Mouse (Mus musculus): ENCODE measurements at regions not wholly inside any gene's neighbourhood (a gene's known extent, or its start where the extent isn't known, plus 50 kb on each side); places are given as distances from the start of the nearest gene placed in this dataset.

DNA sequence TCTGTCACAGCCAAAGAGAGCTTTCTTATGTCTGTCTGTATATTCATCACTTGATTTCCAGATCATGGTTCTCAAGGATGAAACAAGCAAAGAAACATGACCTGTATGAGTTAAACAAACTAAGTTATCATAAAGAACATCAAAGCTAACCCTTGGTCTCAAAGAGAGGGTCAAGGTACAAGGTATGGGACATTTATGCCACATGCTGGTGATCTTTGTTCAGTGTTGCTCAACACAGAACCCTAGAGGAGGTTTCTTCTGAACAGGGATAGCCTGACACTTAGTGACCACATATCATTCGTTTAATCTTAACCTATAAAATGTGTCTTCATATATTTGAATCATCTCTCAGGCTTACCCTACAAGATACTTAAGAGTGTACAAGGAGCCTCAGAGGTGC is 170.6 kb upstream of the Lrig3 start:
- DNase-seq = no peak

DNA sequence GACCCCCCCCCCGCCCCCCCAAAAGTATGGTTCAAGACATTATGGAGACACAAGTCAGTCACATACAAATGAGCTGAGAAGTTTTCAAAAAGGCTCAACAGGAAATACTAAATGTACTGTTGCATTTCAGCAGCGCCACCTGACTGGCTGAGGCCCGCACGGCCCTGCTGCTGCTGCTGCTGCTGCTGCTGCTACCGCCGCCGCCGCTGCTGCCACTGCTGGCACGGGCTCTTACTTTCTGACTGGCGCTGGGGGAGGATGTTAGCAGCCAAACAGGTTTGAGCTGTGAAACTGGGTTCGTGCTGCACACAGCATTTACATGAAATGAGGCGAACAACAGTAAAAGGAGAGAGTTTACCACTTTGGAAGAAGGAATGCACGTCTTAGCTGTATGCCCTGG is 167.3 kb upstream of the Lrig3 start:
- DNase-seq = no peak

DNA sequence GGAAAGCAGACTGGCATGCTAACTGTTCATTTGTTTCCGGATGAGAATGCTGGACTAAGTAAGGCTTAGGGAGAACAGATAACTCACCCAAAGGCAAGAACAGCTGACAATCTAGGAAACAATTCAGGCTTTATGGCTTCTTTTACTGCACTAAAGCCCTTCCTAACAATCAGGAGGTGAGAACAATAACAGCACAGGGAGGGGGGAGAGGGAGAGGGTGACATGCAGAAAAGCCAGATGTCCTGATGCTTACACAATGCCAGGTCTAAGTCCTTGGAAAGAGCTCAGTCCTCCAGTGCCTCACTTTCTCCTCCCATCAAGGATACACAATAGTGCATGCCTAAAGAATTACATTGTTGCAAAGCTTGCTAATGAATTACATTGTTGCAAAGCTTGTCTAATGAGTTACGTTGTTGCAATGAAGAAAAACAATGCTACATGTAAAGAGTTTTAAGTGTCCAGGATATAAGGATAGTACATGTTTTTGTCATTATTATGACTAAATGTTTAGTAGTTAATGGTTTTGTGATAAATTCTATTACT is 165.3 kb upstream of the Lrig3 start:
- no peak for DNase-seq

DNA sequence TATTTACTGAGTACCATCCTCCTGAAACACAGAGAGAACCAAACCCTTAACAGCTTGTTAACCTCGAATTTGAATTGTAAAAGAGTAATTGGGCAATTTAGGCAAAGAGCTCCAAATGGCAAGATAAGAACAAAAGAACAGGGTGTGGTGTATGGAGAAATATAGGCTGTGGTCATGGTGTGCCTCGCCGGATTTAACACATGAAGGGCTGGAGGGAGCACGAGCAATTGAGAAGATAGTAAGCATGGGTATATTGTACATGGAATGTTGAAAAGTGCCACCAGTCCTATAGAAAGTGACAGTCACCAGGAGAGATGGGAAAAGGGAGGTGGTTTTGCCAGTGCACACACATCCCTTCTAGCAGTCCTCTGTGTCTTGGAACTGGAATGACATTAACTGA is 164.5 kb upstream of the Lrig3 start:
- DNase-seq = no peak

DNA sequence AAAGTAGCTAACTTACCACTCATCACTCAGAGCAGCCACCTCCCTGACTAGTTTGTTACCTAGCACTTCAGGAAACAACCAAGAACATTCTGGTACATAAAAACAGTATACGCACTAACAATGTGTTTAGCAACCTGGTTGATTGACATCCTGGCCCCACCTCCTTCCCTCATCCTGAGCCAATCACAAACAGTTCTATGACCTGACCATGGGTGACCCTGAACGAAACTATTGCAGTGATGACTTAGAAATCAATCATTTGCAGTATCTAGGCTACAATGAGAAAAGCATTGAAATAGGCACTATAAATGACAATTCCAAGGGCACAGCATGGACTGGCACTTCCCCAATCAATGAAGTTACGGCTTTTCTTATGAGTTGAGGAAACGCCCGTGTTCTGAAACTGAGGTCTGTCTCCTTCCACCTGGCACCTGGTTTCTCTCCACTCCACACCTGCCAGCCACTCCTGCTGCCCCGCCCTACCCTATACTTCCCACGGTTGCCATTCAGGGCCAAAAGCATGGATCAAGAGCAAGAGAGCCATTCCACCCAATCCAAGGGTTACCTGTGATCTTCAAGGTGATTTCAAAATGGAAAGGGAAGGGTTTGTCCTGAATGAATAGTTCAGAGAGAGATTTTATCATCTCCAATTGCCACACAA is 162.9 kb upstream of the Lrig3 start:
- no peak for DNase-seq

DNA sequence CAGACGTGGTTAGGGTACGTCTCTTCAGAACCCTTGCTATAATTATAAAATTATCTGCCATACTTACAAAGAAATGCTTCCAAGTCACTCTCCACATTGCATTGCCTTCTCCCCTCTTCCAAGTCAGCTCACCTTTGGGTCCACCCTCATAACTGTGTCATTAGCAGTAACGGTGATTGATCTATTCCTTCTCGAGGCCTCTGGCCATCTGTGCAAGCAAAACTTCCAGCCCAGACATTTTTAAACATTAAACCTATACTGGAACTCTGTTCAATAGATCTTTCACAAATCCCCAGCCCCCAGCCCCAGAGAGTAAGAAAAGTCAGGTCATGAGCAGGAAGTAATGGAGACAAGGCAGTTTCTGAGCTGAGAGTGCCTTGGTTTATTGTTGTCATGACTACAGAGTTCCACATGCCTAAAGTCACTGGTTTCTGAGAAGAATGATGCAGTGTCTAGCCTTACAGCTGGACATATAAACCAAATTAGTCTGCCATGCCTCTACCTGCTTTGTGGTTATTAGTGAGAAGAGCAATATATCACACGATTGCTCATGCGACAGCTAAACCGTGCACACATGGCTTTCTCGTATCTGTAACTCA is 156.1 kb upstream of the Lrig3 start:
- no peak for DNase-seq

DNA sequence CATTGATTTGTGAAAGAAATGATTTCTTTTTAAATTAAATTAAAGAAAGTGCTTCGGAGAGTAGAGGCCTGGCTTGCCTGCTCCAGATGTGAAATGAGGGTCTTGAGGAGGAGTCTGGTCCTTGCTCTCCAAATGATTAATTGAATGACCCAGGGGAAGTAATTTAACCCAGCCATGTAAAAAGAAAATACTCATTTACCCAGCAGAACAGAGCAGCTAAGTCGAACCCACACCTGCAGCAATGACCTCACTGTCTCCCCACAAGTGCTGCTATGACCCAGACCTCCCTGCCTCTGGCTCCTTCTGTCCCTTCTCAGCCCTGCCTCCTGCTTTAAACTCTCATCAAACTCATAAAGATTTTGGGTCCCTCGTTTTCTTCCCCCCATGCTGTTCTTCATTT is 155.4 kb upstream of the Lrig3 start:
- no peak for DNase-seq

DNA sequence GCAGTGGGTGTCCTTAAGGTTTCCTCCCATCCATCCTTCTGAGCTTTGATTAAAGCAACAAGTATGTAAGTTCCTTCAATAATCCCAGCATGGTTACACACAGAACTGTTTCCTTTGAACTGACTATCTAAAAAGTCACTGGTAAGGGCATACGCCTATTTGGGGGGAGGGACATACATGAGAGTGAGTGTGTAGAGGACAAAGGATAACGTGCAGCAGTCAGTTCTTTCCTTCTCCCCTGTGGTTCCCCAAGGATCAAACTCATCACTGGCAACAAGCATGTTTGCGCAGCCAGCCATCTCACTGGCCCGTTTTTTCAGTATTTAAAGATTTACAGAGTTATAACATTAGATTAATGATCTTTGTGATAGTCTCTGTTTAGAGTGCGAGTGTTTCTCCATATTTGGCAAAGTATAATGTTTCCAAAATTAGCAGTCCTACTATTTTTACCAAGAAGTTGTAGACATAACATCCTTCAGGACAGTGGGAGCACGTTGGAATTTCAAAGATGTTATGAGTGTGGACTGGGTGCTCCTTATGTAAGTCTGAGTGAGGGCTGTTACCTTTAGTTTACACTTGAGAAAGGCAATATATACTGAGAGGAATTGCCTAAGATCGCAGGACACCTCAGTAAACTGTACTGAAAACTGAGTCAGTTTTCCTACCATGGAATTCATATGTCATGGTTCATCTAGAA is 151.6 kb upstream of the Lrig3 start:
- no peak for DNase-seq

DNA sequence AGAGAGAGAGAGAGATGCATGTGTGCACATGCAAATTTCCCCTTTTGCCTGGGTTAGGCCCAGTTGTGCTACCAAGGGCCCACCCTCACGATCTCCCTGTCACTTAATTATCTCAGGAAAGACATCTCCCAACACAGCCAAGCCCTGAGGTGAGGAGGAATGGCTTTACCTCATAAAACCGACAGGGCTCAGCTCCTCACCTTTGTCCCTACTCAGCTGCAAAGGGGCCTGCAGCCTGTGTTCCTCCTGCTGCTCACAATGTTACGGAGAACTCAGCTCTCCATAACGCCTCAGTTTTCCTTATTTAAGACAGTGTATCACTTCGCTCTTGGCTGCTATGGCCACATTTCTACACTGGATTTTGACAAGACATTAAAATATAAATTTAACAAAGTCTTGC is 133.8 kb upstream of the Lrig3 start:
- DNase-seq = no peak

DNA sequence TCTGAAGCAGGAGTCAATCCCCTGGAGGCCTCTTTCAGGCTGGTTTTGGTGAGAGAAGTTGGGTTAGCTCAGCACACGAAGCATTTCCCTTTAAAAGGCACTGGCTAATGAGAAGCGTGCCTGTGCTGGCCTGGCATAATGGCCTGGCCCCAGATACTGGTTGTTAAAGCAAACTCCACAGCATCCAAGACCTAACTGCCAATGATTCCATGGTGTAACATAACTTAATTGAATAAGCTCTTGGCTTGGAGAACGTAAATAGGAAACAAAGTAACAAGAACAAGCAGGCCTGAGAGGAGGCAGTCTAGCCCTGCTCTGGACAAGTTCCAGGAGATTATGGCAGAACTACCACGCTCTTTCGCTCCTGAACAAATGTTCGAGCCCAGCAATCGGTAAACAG is 133.2 kb upstream of the Lrig3 start:
- DNase-seq = no peak

DNA sequence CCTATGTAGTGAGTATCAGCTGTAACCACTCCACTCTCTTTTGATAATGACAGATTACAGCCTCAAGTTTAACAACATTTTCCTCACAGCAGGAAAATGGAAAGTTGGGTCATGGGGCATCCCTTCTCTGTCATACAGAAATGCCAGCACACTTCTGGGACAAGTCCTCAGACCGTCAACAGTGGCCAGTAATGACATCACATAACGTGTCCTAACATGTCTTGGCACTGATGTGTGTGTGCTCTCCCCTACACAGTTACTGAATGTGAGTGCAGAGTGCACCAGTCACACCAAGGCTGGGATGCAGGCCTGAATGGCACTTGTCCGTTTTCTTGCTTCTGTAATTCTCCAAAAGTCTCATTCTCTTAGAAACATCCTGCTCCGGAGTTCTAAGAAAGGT is 132.0 kb upstream of the Lrig3 start:
- DNase-seq = no peak

DNA sequence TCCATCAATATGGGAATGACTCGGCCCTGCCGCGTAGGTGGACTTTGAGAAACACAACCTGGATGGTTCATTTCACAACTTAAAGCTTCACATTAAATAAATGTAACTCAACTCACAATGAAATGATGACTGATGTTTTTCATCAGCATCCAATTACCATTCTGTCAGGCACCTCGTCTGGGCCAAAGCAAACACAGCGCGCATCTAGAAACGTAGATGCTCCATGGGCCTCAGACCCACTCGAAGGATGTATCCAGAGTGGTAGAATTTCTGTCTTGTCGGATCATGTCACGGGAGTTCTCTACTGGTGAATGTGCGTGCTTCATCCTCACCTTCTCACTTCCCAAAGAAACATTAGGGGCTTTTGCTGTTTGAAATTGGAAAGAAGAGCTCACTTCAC is 127.0 kb upstream of the Lrig3 start:
- DNase-seq = no peak

DNA sequence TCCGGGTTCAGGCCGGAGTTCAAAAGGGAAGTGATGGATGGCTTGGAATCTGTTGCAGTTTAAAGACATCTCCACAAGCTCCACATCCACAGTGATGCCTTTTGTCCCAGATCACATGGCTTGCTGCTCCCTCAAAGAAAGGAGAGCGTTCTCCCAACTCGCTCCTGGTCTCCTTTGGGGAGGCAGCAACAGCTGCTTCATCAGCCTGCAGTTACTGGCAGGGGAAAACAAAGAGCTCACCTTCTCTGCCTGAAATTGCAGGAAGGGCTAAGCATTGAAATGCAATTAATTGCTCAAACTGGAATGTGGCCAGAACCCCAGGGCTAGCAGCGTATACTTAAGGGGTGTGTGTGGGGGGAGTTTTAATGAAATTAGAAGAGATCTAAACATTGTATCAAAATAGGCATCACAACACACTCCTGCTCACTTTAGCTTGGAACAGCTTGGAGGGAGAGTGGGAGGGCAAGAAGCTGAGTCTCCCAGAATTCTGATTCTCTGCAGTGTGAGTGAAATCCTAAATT is 126.3 kb upstream of the Lrig3 start:
- DNase-seq = no peak

DNA sequence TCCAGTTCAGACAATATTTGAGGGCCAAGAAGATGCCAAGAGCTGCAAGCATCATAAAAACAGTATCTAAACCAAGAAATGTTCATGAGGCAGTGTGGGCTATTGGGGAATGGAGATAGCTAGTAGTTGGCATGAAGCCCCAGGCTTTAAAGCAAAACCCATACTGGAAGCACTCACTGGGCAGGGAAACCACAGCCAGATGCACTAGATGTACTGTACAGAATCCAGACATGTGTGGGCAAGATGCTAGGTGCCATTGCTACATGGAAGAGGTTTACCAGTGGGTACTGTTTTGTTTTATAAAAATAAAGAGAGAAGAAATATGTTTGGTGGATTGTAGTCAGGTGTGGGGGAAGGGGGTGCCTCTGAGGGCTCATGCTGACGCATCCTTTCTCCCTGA is 125.6 kb upstream of the Lrig3 start:
- DNase-seq = no peak

DNA sequence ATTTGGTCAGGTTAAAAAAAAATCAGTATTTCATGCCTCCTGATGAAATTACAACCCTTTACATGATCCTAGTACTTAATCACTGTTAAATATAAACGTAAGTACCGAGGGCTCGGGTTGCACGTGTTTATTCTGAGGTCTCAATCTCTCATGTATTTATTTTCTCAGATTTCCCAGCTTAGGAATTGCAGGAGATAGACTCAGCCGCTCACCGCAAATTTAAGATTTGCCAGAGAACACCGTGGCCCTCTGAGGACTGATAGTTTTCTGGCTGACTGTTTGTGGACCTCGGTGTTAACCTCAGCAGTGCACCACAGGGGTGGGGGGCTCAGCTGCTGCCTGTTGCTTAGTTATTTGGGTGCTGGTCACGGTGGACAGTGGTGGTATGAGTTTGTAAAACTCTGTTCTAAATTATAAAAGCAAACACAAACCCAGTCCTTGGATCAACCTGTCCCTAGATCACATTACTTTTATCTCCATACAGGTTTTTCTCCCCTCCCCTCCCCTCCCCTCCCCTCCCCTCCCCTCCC is 121.6 kb upstream of the Lrig3 start:
- DNase-seq = no peak

DNA sequence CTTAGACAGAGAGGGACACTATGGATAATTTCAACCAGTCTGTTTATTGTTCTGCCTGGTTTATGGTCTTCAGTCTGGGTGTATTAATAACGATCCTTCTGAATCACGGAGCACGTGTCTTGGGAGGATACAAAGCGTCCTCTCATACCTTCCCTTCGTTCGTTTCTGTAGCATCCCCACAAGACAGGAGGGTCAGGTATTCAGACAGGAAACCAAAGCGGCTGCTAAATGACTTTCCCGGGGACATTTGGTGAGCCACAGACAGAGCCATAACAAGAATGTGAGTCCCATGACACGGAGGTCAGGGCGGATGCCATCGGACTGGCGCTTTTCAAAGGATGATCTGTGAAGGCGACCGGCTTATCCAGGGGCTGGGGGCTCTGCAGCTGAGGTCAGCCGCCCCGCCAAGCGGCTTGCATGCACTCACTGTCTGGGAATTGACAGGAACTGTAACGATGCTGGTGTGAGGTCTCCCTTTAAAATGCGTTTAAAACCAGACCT is 120.9 kb upstream of the Lrig3 start:
- no peak for DNase-seq

DNA sequence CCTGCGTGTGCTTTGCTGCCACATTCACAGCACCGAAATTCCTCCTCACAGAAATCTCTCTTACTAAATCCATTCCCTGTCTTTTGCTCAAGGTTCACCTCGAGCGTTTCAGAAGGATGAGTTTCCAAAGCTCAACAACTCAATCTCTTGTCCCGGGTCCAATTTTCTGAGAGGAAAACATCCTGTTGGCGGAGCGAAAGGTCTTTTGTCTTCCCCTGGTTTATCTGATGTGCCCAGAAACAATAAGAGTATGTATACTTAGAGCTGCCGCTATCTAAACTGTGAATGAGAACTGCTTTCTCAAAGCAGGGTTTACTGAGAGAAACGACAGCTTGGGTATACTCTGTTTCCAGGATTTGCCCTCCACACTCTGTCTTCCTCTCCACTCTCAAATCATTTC is 115.6 kb upstream of the Lrig3 start:
- no peak for DNase-seq

DNA sequence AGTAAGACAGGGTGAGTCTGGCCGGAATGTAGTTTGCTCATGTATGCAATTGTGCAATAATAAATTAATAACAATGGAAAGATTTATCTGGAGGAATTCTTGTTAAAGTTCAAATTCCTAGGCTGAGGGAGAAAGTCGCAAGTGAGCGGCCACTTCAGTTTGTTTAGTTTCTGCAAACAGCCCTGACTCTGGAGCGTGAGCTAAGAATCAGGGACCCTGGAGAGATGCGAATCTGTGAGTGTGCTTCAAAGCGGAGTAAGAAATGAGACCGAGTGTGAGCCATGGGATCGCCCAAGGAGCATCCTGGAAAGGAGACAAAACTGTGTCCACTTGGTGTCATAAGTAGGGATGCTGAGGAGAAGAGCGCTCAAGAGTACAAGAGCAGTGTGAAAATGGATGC is 104.2 kb upstream of the Lrig3 start:
- DNase-seq = no peak

DNA sequence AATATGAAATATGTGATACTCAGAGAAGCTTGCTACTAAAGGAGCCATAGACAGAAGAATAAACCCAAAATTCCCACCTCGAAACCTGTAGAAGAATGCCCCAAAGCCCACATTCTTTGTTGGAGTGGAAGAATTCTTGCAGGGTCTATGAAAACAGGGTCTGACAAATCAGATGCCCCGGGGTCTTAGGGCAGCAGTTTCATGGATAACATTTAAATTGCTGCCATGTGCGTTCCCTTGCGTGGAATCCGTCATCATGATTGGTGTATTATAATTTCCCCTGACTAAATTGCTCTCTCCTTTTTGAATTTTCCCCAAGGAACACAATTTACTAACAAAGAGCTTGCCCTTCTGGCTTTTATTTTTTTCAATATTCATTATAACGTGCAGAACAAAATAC is 99.6 kb upstream of the Lrig3 start:
- DNase-seq = no peak

DNA sequence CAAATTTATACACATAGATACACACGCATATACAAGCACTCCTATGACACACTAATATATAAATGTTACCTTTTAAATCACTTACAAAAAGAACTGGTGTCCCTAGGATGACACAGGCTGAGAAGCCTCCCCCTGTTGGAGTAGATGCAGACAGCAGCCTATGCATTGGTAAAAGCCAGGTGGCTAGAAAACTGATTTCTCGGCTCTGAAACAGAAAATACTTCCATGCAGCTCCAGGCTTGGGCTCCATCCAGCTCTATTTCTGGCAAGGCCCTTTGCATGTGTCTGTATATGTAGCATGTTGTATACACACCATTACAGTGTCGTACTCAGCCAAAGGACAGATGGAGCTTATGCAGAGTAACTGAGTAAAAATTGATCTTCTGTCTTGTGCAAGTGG is 81.4 kb upstream of the Lrig3 start:
- no peak for DNase-seq

DNA sequence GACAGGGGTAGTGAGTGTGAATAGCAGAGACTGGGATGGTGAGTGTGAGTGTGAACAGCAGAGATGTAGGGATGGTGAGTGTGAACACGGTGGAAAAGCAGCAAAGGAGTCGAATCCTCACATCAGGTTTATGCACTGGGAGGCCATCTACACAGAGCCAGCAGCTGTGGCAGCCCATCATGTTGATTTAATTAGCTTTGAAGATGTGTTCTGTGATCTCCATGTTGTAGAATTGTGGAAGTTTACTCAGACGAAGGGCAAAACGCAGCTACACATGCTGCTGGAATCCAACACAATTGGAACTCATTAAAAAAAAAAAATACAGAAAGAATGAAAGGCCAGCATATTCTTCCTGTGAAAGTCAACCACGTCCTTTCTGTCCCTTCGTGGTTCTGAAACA is 80.2 kb upstream of the Lrig3 start:
- DNase-seq = no peak

DNA sequence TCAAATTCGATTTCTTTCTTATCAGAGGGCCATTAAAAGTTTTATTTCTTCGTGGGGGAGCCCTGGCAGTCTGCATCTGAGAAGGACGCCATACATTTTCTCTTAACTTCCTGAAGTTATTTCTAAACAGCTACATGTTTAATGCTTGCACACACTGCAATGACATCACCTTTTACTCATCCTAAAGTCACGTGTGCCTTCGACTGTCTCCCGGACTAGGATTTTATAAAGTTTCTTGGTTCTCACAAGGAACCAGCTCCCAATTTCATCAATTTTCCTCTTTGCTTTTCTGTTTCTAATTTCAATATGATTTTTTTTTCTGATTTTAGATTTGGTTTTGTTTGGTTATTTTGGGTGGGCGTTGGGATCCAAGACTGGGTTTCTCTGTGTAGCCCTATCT is 73.8 kb upstream of the Lrig3 start:
- no peak for DNase-seq

DNA sequence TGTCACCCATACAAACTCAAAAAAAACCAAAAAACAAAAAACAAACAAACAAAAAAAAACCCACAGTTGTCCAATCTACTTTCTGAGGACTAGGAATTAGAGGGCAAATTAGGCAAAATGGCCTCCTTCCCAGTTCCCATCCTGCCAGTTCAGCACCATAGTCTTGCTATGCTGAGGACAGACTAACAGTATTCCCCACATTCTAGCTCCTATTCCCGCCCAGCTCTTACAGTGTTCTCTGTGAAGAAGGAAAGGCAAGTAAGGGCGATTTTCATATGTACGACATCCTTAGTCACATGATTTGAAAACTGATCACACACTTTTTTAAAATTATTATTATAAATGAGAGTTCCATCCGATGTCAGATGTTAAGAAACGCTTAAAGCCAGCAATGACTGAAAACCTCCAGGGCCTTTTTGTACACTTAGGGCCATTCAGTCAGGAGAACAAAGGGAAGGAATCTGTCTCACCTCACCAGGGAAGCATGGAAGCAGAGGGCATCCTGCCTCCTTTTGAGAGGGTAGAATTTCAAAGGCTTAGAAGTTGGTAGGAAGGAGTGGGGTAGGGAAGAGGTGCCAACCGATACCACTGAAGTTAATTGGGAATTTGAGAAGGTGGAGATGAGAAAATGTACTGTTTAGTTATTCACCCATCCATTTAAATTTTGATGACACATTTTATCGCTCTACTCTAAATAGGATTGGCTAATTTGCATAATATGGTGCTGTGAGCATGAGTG is 70.1 kb upstream of the Lrig3 start:
- no peak for DNase-seq

Measured in heart, postnatal 4 days (tissue).